Mouse (Mus musculus) liver, postnatal 0 days (tissue): ENCODE data around the gene Efna5.

Experiments
- CTCF ChIP-seq: sonication (generic); IDR thresholded peaks from 2 replicates; pipeline ENCODE4 v1.5.1; 2016; ENCODE audit warnings: antibody characterized with exemption, low read depth
- EP300 ChIP-seq: IDR thresholded peaks from 2 replicates; pipeline ENCODE4 v1.6.1; 2016; ENCODE audit warnings: antibody characterized with exemption, low read depth, mild to moderate bottlenecking

DNA sequence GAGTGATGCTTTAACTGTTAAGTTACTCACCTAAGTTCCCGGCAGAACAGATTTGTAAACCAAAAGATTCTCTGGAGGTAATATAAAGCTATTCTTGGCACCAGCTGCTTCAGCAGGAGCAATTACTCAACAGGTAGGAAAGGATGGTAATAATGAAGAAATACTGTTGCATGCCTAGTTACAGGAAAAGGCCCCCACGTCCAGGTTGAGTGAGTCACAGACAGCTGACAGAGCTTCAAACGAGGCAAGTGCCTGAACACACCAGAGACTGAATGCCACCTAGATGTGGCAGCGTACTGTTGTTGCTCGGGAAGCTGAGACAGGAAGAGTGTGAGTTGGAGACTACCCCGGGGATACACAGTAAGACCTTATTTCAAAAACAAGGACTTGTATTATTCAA is 140.1 kb downstream of the Efna5 start:
- no peak for TF ChIP-seq EP300
- TF ChIP-seq CTCF: no peak
